Mouse (Mus musculus): Measurements from ENCODE around the gene Sesn1. TPM values are rescaled to one million over a fixed set of nuclear protein-coding genes. Genes with fewer than 3 reads are reported as not detected.

Sesn1 gene
- total and polyA plus RNA-seq, 2 experiments from 2014 or later: 35.9 to 43.9 TPM

GRCm38 (mm10) chr10:41896425-41896824, 86.7 kb downstream of the Sesn1 start:
- Histone ChIP-seq H3K9me3 (ENCODE audit: low read length) (no peaks in the 10 kb centered on the region), H3K36me3 (ENCODE audit: insufficient read depth, low read length) (peaks cover 7% of the 10 kb centered on the region), H3K4me1 (ENCODE audit: insufficient read depth, low read length) (no peaks in the 10 kb centered on the region), H3K27ac (no peak overlapping the region), H3K4me2 (ENCODE audit: low read depth, low read length) (no peak overlapping the region), H3K27me3 (ENCODE audit: insufficient read depth, low read length) (no peaks in the 10 kb centered on the region), H3K9ac (replicated peaks; ENCODE audit: low read length) (no peak overlapping the region), H3K4me3 (ENCODE audit: low read length) (no peak overlapping the region)
- DNase-seq (ENCODE audit: low spot score) (no peak), ATAC-seq (no peak)
- TF ChIP-seq CTCF (IDR thresholded peaks at IDR 0.05; ENCODE audit: low read depth): no peak

GRCm38 (mm10) chr10:41896865-41897264, 87.1 kb downstream of the Sesn1 start:
- no peak overlapping the region for H3K27ac ChIP-seq
- H3K27me3 ChIP-seq (ENCODE audit: insufficient read depth, low read length): no peaks in the 10 kb centered on the region
- peaks cover 7% of the 10 kb centered on the region for H3K36me3 ChIP-seq (ENCODE audit: insufficient read depth, low read length)
- no peak for TF ChIP-seq CTCF (IDR thresholded peaks at IDR 0.05; ENCODE audit: low read depth)
- no peak for DNase-seq (ENCODE audit: low spot score)
- whole genome bisulfite sequencing: 96% methylated on average over 2 of the region's 2 CpGs
- H3K9me3 ChIP-seq (ENCODE audit: low read length): no peaks in the 10 kb centered on the region
- H3K4me1 ChIP-seq (ENCODE audit: insufficient read depth, low read length): no peaks in the 10 kb centered on the region
- no peak overlapping the region for H3K9ac ChIP-seq (replicated peaks; ENCODE audit: low read length)
- no peak overlapping the region for H3K4me2 ChIP-seq (ENCODE audit: low read depth, low read length)
- H3K4me3 ChIP-seq (ENCODE audit: low read length): no peak overlapping the region
- no peak for ATAC-seq

DNA sequence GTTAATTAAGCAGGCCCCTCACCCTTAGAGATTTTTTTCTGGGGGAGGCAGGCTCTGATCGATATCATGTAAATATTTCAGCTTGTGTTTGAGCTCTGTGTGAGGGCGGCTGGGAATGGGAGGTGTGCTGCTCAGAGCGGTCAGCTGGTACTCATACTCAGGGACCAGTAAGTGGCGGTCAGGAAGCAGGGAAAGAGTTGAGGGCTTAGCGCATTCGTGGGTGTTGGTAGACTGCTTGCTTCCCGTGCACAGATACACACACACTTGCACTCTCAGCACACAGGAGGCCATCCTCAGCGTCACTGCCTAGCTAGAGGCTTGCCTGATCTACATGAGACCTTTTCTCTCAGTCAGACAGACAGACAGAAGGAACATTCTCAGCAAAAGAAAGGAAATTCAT, 91.7 kb downstream of the Sesn1 start:
- Histone ChIP-seq H3K27me3 (ENCODE audit: insufficient read depth, low read length) (no peaks in the 10 kb centered on the region), H3K4me3 (ENCODE audit: low read length) (no peak overlapping the region), H3K4me1 (ENCODE audit: insufficient read depth, low read length) (no peaks in the 10 kb centered on the region), H3K4me2 (ENCODE audit: low read depth, low read length) (no peak overlapping the region), H3K36me3 (ENCODE audit: insufficient read depth, low read length) (peaks cover 35% of the 10 kb centered on the region), H3K9ac (replicated peaks; ENCODE audit: low read length) (no peak overlapping the region), H3K9me3 (ENCODE audit: low read length) (no peaks in the 10 kb centered on the region), H3K27ac (no peak overlapping the region; the same call in 1 of the 2 replicates)
- no peak for TF ChIP-seq CTCF (IDR thresholded peaks at IDR 0.05; ENCODE audit: low read depth)
- 87% methylated on average over 8 of the region's 8 CpGs for WGBS
- DNase-seq (ENCODE audit: low spot score): no peak
- ATAC-seq: no peak

GRCm38 (mm10) chr10:41901864-41902263, 92.1 kb downstream of the Sesn1 start:
- Histone ChIP-seq H3K4me2 (ENCODE audit: low read depth, low read length) (no peak overlapping the region), H3K9me3 (ENCODE audit: low read length) (no peaks in the 10 kb centered on the region), H3K9ac (replicated peaks; ENCODE audit: low read length) (no peak overlapping the region), H3K27me3 (ENCODE audit: insufficient read depth, low read length) (no peaks in the 10 kb centered on the region), H3K4me3 (ENCODE audit: low read length) (no peak overlapping the region), H3K27ac (no peak overlapping the region), H3K36me3 (ENCODE audit: insufficient read depth, low read length) (peaks cover 39% of the 10 kb centered on the region), H3K4me1 (ENCODE audit: insufficient read depth, low read length) (no peaks in the 10 kb centered on the region)
- WGBS: 74% methylated on average over 6 of the region's 6 CpGs
- no peak for TF ChIP-seq CTCF (IDR thresholded peaks at IDR 0.05; ENCODE audit: low read depth)
- ATAC-seq (no peak), DNase-seq (ENCODE audit: low spot score) (peak; percentile 54)

DNA sequence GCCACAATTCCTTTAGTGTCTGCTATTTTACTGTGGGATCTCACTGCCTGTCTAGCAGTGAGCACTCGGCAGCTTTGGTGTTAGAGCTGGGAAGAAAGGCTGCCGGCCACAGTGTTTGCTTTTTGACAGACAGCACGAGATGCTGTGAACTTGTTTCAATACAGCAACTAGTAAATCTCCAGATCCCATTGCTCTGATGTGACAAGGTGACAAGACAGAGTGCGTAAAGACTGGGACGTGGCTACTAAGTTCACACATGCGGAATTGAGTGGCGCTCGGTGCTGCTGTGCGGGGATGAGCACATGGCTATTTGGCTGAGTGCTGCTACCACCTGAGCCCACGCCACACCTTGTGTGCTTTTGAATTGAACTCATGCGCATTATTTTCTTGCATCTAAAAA, 97.7 kb downstream of the Sesn1 start:
- Histone ChIP-seq H3K36me3 (ENCODE audit: insufficient read depth, low read length) (peaks cover 39% of the 10 kb centered on the region), H3K9ac (replicated peaks; ENCODE audit: low read length) (no peak overlapping the region), H3K27ac (no peak overlapping the region), H3K4me3 (ENCODE audit: low read length) (no peak overlapping the region), H3K4me1 (ENCODE audit: insufficient read depth, low read length) (peaks cover 6% of the 10 kb centered on the region; the same call in 1 of the 2 replicates), H3K9me3 (ENCODE audit: low read length) (no peaks in the 10 kb centered on the region), H3K4me2 (ENCODE audit: low read depth, low read length) (no peak overlapping the region), H3K27me3 (ENCODE audit: insufficient read depth, low read length) (no peaks in the 10 kb centered on the region)
- DNase-seq (ENCODE audit: low spot score) (peak; percentile 39), ATAC-seq (0 out of 2 replicates have a peak, but pooled peaks have one; percentile 37)
- no peak for TF ChIP-seq CTCF (IDR thresholded peaks at IDR 0.05; ENCODE audit: low read depth)
- WGBS: 71% methylated on average over 11 of the region's 11 CpGs

GRCm38 (mm10) chr10:41907950-41908349, 98.2 kb downstream of the Sesn1 start:
- Histone ChIP-seq H3K4me1 (ENCODE audit: insufficient read depth, low read length) (peaks cover 6% of the 10 kb centered on the region; the same call in 1 of the 2 replicates), H3K9ac (replicated peaks; ENCODE audit: low read length) (no peak overlapping the region), H3K4me3 (ENCODE audit: low read length) (no peak overlapping the region), H3K36me3 (ENCODE audit: insufficient read depth, low read length) (peaks cover 36% of the 10 kb centered on the region), H3K27me3 (ENCODE audit: insufficient read depth, low read length) (no peaks in the 10 kb centered on the region), H3K27ac (no peak overlapping the region), H3K9me3 (ENCODE audit: low read length) (no peaks in the 10 kb centered on the region), H3K4me2 (ENCODE audit: low read depth, low read length) (no peak overlapping the region)
- no peak for DNase-seq (ENCODE audit: low spot score)
- TF ChIP-seq CTCF (IDR thresholded peaks at IDR 0.05; ENCODE audit: low read depth): no peak
- WGBS: 60% methylated on average over 4 of the region's 4 CpGs
- ATAC-seq: no peak

DNA sequence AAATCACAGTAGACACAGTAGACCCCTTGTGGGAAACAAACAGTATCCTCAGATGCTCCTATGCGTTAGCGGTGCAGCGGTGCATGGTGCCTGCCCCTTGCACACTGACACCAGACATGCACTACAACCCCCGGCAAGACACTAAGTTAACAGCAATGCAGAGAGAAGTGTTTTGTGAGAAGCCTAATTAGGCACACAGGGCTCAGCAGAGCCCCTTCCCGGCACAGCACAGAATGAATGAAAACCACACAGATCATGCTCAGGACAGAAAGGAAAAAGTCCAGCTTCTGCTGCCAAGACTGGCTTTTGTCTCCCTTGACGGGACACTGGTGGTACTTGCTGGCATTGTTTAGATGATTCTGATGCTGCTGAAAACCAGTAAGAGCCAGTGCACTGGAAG, 99.2 kb downstream of the Sesn1 start:
- Histone ChIP-seq H3K9me3 (ENCODE audit: low read length) (no peaks in the 10 kb centered on the region), H3K9ac (replicated peaks; ENCODE audit: low read length) (no peak overlapping the region), H3K4me2 (ENCODE audit: low read depth, low read length) (no peak overlapping the region), H3K36me3 (ENCODE audit: insufficient read depth, low read length) (peaks cover 29% of the 10 kb centered on the region), H3K27ac (peak overlapping the region; percentile 51), H3K27me3 (ENCODE audit: insufficient read depth, low read length) (no peaks in the 10 kb centered on the region), H3K4me3 (ENCODE audit: low read length) (no peak overlapping the region), H3K4me1 (ENCODE audit: insufficient read depth, low read length) (peaks cover 6% of the 10 kb centered on the region; the same call in 1 of the 2 replicates)
- TF ChIP-seq CTCF (IDR thresholded peaks at IDR 0.05; ENCODE audit: low read depth): peak; percentile 3; the same call in 1 of the 2 replicates
- DNase-seq (ENCODE audit: low spot score): peak; percentile 47
- ATAC-seq: peak; percentile 75
- 41% methylated on average over 6 of the region's 6 CpGs for WGBS
